Mouse (Mus musculus) adrenal gland, adult 2 months (tissue): ENCODE measurements around the gene Snrnp25. TPM values are rescaled to one million over a fixed set of nuclear protein-coding genes. Genes with fewer than 3 reads are reported as not detected.

Source experiments
- DNase-seq: peaks from one replicate; pipeline ENCODE4 v3.0.0; 2021
- polyA plus RNA-seq: library from polyadenylated mRNA; depleted of rRNA; stranded (reverse); fragments of >200 nt; gene quantifications from 2 replicates; pipeline ENCODE4 v1.2.3, GENCODE M21; 2012; rRNA removed
- total RNA-seq, 2 experiments: library from RNA; stranded (reverse); gene quantifications; 2 replicates each; pipeline ENCODE4 v1.2.3; 2021

Snrnp25 gene
- total and polyA plus RNA-seq, 3 experiments, result 7.8 to 15.5 (median 9.8) TPM

DNA sequence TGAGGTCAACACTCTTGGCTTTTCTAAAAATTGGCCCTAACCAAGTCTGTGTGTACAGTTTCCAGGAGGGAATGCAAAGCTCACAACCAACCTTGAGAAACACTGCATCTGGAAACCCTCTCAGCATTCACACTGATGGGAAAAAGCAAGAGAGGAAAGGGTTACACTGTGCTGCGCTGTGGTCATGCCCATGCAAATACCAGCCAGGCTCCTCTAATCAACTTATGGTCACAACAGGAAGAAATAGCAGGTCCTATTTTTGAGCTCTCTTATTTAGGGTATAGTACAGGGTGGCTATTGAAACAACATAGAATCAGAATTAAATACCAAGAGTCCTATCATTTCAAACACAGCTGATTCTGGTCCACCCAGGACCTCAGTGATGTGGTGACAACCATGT lies 39.4 kb downstream of the Snrnp25 start:
- DNase-seq, result no peak

DNA sequence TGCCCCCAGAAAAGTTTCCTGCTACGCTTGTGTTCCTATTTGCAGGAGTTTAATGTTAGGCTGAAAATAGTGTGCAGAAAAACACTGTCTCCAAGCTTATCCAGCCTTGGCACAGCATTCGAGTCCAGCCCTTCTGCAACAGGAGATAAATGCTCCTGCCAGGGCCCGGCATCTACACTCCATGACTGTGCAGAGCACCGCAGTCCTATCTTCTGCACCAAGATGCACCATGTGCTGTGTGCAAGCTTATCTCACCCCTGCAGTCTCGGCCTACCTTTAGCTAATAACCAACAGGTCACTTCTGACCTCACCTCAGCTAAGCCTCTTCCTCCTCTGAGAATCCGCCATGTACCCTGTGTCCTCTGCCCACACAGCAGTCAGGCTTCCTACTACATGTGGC lies 40.4 kb downstream of the Snrnp25 start:
- no peak for DNase-seq

DNA sequence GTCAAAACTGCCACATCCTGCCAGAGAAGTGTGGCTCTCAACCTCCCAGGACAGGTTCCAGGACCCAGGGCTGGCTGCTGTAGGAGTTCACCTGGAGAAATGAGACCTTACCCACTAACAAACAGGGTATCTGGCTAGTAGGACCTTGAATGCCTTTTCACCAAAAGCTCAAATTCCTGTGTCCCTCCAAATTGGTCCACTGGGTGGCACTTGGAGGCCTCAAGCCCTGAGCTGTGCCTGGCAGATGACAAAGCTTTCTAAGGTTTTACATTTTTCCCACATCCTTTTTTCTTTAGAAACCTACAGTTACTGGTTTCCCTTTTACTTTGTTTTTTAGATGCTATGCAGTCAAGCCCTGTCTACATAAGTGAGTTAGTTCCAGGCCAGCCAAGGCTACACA lies 41.9 kb downstream of the Snrnp25 start:
- DNase-seq, result no peak

DNA sequence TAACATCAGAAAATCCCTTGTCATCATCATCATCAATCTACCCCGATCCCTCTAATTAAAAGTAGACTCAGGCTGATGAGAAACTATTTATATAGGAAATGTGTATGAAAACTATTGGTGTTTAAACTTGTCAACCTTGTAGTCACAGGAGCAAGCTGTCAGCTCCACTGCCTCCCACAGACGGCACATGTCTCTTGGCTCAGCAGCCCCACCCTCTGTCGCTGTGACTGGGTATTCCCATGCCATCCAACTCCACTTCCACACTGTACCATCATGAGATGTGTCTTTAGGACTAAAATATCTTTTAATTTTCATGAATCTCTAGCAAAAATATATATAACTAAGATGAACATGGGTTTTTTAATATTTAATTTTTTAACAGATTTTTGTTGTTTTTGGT lies 43.1 kb downstream of the Snrnp25 start:
- DNase-seq, result no peak

DNA sequence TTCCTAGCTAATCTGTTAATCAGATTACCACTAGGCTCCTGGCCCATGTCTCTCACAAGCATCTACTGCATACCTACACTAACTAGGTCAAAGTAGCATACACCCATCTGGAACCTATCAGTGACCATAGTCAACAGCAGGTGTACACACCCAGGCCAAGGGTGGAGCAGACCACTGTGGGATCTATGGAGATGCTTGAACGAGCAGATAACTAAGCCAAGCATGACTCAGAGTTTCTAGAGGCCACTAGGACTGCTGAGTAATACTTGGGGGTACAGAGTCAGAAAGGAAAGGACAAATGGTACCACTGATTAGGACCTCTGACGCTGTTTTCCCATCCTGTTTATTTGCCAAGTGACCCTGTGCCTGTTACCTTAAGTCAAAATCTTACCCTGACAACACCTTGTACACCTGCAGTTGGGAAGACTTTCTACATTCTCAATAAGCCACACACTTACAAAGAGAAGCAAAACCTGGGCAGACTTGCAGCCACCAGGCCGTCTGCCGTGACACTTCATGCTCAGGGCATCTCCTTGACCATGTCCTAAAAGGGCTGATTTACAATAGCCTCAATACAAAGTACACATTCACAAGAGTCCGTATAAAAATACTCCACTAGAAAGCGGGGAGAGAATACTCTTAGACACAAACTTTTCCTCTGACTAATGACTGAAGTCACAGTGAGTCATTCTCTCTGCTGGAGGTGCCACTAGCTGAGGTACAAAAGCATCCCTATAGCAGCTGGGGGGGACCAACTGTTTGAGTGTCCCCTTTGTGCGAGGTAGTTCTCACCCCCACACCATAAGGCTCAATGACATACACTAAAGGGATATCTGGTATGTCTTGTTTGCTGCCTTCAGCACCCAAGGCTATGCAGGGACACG lies 45.9 kb downstream of the Snrnp25 start:
- DNase-seq, result peak; percentile 54

DNA sequence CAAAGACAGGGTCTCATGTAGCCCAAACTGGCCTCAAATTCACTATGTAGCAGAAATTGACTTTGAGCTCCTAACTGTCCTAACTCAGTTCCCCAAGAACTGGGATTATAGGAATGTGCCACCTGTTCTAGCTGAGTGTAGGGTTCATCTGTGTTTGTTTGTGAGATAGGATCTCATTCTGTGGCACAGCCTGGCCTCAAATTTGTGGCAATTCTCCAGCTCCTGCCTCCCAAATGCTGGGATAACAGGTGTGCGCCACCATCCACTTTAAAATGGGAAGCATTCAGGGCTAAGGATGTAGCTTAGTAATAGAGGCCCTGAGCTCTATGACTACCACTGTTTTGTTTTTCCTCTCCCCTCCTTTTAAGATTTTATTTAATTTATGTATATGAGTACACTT lies 47.9 kb downstream of the Snrnp25 start:
- no peak for DNase-seq

DNA sequence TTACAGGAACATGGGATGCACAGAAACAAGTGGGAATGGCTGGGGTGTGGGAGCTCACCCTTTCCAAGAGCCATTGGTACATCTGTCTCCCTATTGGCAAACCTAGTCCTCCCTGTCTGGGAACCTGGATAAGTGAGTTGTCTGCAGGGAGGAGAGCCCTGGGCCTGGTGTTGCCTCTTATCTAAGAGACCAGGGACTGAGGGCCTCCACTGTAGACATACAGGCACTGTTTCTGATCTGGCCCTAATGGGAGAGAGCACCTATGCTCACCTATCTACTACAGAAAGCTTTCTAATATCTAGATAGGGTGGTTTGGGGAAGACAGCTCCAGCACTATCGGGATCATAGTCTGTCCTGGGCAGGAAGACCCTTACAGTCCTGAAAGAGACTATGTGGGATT lies 50.9 kb downstream of the Snrnp25 start:
- no peak for DNase-seq

DNA sequence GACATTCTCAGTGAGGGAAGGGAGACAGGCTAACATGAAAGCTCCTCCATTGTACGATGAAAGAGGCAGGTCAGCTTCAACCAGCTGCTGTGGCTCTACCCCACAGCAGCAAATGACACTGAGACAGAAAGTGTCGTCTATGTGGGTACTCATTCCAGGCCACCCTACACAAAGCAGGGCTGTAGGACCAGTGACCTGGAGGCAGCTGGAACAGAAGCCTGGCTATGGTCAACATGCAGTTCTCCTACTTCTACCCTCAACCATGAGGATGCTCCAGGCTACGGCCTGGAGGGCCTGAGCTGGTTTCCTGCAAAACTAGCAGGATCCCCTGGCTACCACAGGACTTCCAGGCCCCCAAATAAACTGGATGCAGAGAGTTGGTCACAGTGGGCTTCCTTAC lies 51.4 kb downstream of the Snrnp25 start:
- no peak for DNase-seq

Other genes starting within 250 kb of the Snrnp25 start
- not detected for gene 4930524B15Rik, start 239.8 kb upstream of the Snrnp25 start, total RNA-seq
- gene 4930524B15Rik, start 239.8 kb upstream of the Snrnp25 start, polyA plus RNA-seq, result 0.11 TPM in 1 of 2 replicates, not detected in the other
- 10 to 100 TPM; 26.5 to 42.6 TPM for gene Nsg2, start 205.0 kb upstream of the Snrnp25 start, total RNA-seq
- gene Nsg2, start 205.0 kb upstream of the Snrnp25 start, polyA plus RNA-seq, result 10.9 and 15.4 TPM in 2 replicates
- gene Il9r, start 5.1 kb upstream of the Snrnp25 start, total RNA-seq, result under 1 TPM; 0.26 to 0.31 TPM
- gene Il9r, start 5.1 kb upstream of the Snrnp25 start, polyA plus RNA-seq, result 0.69 TPM in 1 of 2 replicates, not detected in the other
- gene Rhbdf1, start 16.9 kb downstream of the Snrnp25 start, total RNA-seq, result 10 to 100 TPM; 28.0 to 28.6 TPM
- 137 and 151 TPM in 2 replicates for gene Rhbdf1, start 16.9 kb downstream of the Snrnp25 start, polyA plus RNA-seq
- gene Mpg, start 21.1 kb downstream of the Snrnp25 start, total RNA-seq, result 10 to 100 TPM; 17.1 to 19.6 TPM
- gene Mpg, start 21.1 kb downstream of the Snrnp25 start, polyA plus RNA-seq, result 17.1 and 21.1 TPM in 2 replicates
- 10 to 100 TPM; 58.6 to 68.2 TPM for gene Nprl3, start 62.3 kb downstream of the Snrnp25 start, total RNA-seq
- 176 and 201 TPM in 2 replicates for gene Nprl3, start 62.3 kb downstream of the Snrnp25 start, polyA plus RNA-seq
- gene Hba-x, start 71.0 kb downstream of the Snrnp25 start, total RNA-seq, result not detected
- not detected in 2 replicates for gene Hba-x, start 71.0 kb downstream of the Snrnp25 start, polyA plus RNA-seq
- 1,000 to 10,000 TPM; 2,365 to 2,621 TPM for gene Hba-a1, start 78.1 kb downstream of the Snrnp25 start, total RNA-seq
- gene Hba-a1, start 78.1 kb downstream of the Snrnp25 start, polyA plus RNA-seq, result 1,833 and 2,428 TPM in 2 replicates
- gene Hbq1b, start 81.5 kb downstream of the Snrnp25 start, total RNA-seq, result under 1 TPM in 1 of 2 experiments, not detected in 1; 0.75 TPM
- gene Hbq1b, start 81.5 kb downstream of the Snrnp25 start, polyA plus RNA-seq, result 0.36 TPM in 1 of 2 replicates, not detected in the other
- 1,000 to 10,000 TPM; 1,707 to 1,770 TPM for gene Hba-a2, start 91.1 kb downstream of the Snrnp25 start, total RNA-seq
- 1,248 and 1,571 TPM in 2 replicates for gene Hba-a2, start 91.1 kb downstream of the Snrnp25 start, polyA plus RNA-seq
- not detected for gene Hbq1a, start 94.7 kb downstream of the Snrnp25 start, total RNA-seq
- gene Hbq1a, start 94.7 kb downstream of the Snrnp25 start, polyA plus RNA-seq, result not detected in 2 replicates
- gene Sh3pxd2b, start 142.4 kb downstream of the Snrnp25 start, total RNA-seq, result 1 to 10 TPM; 5.2 to 7.4 TPM
- 3.0 and 3.4 TPM in 2 replicates for gene Sh3pxd2b, start 142.4 kb downstream of the Snrnp25 start, polyA plus RNA-seq
- 10 to 100 TPM; 12.2 to 14.4 TPM for gene Ubtd2, start 250.0 kb downstream of the Snrnp25 start, total RNA-seq
- 4.7 and 4.9 TPM in 2 replicates for gene Ubtd2, start 250.0 kb downstream of the Snrnp25 start, polyA plus RNA-seq